ENCODE assay signal across 8 mouse cellular contexts in the genomic region with DNA sequence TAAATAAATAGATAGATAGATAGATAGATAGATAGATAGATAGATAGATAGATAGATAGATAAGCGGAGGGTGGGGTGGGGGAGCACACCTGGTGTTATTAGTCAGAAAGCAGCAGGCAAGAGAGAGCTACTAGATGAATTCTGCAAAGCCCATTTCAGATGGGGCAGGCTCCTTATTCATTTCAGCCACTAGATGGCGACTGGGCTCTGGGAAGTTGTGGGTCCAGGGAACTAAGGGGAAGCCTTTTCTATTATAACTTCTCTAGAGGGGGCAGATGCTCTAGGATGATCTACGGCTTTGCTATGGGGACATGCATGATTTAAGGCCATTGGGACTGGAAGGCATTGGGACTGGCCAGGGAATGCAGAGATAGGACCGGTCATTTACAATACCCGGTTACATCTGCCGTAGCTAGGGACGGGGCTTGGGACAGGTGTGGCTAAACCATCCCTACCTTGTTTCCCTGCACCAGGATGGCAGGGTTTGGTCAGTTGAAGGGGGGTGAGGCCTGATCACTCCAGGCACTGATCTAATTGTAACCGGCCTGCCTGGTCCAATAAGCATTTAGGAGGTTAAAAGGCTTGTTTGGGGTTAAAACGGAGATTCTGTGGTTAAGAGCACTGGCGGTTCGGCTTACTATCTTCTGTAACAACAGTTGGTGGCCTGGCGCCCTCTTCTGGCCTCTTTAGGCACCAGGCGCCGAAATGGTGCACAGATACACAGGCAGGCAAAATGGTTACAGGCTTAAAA. TPM values are rescaled to one million over a fixed set of nuclear protein-coding genes. Genes with fewer than 3 reads are reported as not detected.
DNase-seq lines count a peak whose midpoint lies in the region; ATAC-seq and TF ChIP-seq lines count a peak whose summit lies in the region.

No protein-coding gene starts in this region.

- peak; percentile 78 for DNase-seq in right cerebral cortex, postnatal 4 days
- DNase-seq in right cerebral cortex, postnatal 25 days = no peak
- peak; percentile 78 for DNase-seq in thymus, postnatal 0 days (ENCODE audit: low spot score)

- H3K36me3 ChIP-seq in hindbrain, embryonic 15.5 days = no peaks in the 10 kb centered on the region
- H3K36me3 ChIP-seq in limb, embryonic 15.5 days = no peaks in the 10 kb centered on the region
- no peaks in the 10 kb centered on the region for H3K36me3 ChIP-seq in midbrain, embryonic 16.5 days (ENCODE audit: control insufficient read depth, insufficient read depth, low read length)

- H3K4me2 ChIP-seq in hindbrain, embryonic 15.5 days = peak overlapping the region; percentile 40
- 0 out of 2 replicates have a peak overlapping the region, but pooled peaks have one; percentile 10 for H3K4me2 ChIP-seq in limb, embryonic 15.5 days
- H3K4me2 ChIP-seq in midbrain, embryonic 16.5 days (ENCODE audit: low read length) = peak overlapping the region; percentile 39

- H3K9me3 ChIP-seq in hindbrain, embryonic 15.5 days = no peaks in the 10 kb centered on the region
- H3K9me3 ChIP-seq in limb, embryonic 15.5 days = no peaks in the 10 kb centered on the region
- H3K9me3 ChIP-seq in midbrain, embryonic 16.5 days (replicated peaks; ENCODE audit: control insufficient read depth, low read length, poor library complexity, severe bottlenecking) = no peaks in the 10 kb centered on the region

- H3K27me3 ChIP-seq in hindbrain, embryonic 15.5 days = 0 out of 2 replicates have a peak, but pooled peaks cover 5% of the 10 kb centered on the region
- H3K27me3 ChIP-seq in limb, embryonic 15.5 days = peaks cover 10% of the 10 kb centered on the region; the same call in 1 of the 2 replicates
- peaks cover 2% of the 10 kb centered on the region; the same call in 1 of the 2 replicates for H3K27me3 ChIP-seq in midbrain, embryonic 16.5 days (ENCODE audit: control insufficient read depth, insufficient read depth, low read depth, low read length)

- WGBS in bone marrow, adult 2 months = 14% methylated on average over 14 of the region's 14 CpGs
- 11% methylated on average over 14 of the region's 14 CpGs for WGBS in hindbrain, embryonic 15.5 days
- WGBS in limb, embryonic 15.5 days = 11% methylated on average over 14 of the region's 14 CpGs
- 12% methylated on average over 14 of the region's 14 CpGs for WGBS in midbrain, embryonic 16.5 days

- no peak overlapping the region for H3K27ac ChIP-seq in bone marrow, adult 2 months (ENCODE audit: control insufficient read depth, insufficient read depth, low read depth, low read length, poor library complexity)
- H3K27ac ChIP-seq in hindbrain, embryonic 15.5 days (replicated peaks) = no peak overlapping the region
- H3K27ac ChIP-seq in limb, embryonic 15.5 days = no peak overlapping the region
- no peak overlapping the region for H3K27ac ChIP-seq in midbrain, embryonic 16.5 days (ENCODE audit: low read length)

- no peak for TF ChIP-seq POLR2A in bone marrow, adult 2 months (IDR thresholded peaks at IDR 0.05; ENCODE audit: borderline replicate concordance, control insufficient read depth, low read depth, low read length)

- H3K4me3 ChIP-seq in bone marrow, adult 2 months (replicated peaks; ENCODE audit: control insufficient read depth, low read depth, low read length) = no peak overlapping the region
- H3K4me3 ChIP-seq in hindbrain, embryonic 15.5 days = no peak overlapping the region
- 0 out of 2 replicates have a peak overlapping the region, but pooled peaks have one; percentile 3 for H3K4me3 ChIP-seq in limb, embryonic 15.5 days
- no peak overlapping the region for H3K4me3 ChIP-seq in midbrain, embryonic 16.5 days (ENCODE audit: low read depth, low read length)

- ATAC-seq in erythroid progenitor cell, adult 5-6 weeks (replicated peaks; ENCODE audit: low FRiP score, poor library complexity, severe bottlenecking) = peak; percentile 75
- ATAC-seq in hindbrain, embryonic 15.5 days (ENCODE audit: low FRiP score, low read depth) = peak; percentile 71
- no peak for ATAC-seq in limb, embryonic 15.5 days (ENCODE audit: insufficient number of reproducible peaks, low FRiP score, low TSS enrichment, low read depth)
- ATAC-seq in midbrain, embryonic 16.5 days = peak; percentile 70

- H3K4me1 ChIP-seq in bone marrow, adult 2 months (ENCODE audit: control insufficient read depth, insufficient read depth, low read length) = no peaks in the 10 kb centered on the region; the same call in 1 of the 2 replicates
- no peaks in the 10 kb centered on the region; the same call in 1 of the 2 replicates for H3K4me1 ChIP-seq in hindbrain, embryonic 15.5 days (replicated peaks)
- peaks cover 11% of the 10 kb centered on the region; the same call in 1 of the 2 replicates for H3K4me1 ChIP-seq in limb, embryonic 15.5 days
- H3K4me1 ChIP-seq in midbrain, embryonic 16.5 days (ENCODE audit: control insufficient read depth, insufficient read depth, low read length) = no peaks in the 10 kb centered on the region

- H3K9ac ChIP-seq in hindbrain, embryonic 15.5 days = no peak overlapping the region
- no peak overlapping the region for H3K9ac ChIP-seq in limb, embryonic 15.5 days
- H3K9ac ChIP-seq in midbrain, embryonic 16.5 days (ENCODE audit: low read depth, low read length) = no peak overlapping the region

- peak; percentile 65 for TF ChIP-seq CTCF in bone marrow, adult 2 months (IDR thresholded peaks at IDR 0.05; ENCODE audit: control insufficient read depth, insufficient read depth, low read length)

RNA-seq across cellular contexts. Expression of a gene that starts 7.2 kb away (rescaled TPM):
- polyA plus RNA-seq in bone marrow, adult 2 months (2011; ENCODE audit: insufficient read depth, insufficient read length, low replicate concordance, missing spikeins) = 0.74 and 1.4 TPM in 2 replicates
- total RNA-seq in erythroid progenitor cell, adult 5-6 weeks (2015; ENCODE audit: low replicate concordance) = not detected in 2 replicates
- not detected in 2 replicates for total RNA-seq in erythroid progenitor cell, adult 5-6 weeks (2017; ENCODE audit: low replicate concordance)
- polyA plus RNA-seq in hindbrain, embryonic 15.5 days (2015; fragmentation: Nextera tagmentation; extraction: Ambion mirVana) = 1.1 and 1.4 TPM in 2 replicates
- polyA plus RNA-seq in limb, embryonic 15.5 days (2015; fragmentation: Nextera tagmentation; extraction: Ambion mirVana) = 0.12 TPM in 2 replicates
- polyA plus RNA-seq in midbrain, embryonic 16.5 days (2015; fragmentation: Nextera tagmentation; extraction: Ambion mirVana) = 2.3 and 2.8 TPM in 2 replicates
- polyA plus RNA-seq in thymus, postnatal 0 days (2015; fragmentation: Nextera tagmentation; extraction: Ambion mirVana) = 0.04 TPM in 2 replicates

RNA-seq across cellular contexts. Expression of a gene that starts 45.9 kb away (rescaled TPM):
- polyA plus RNA-seq in bone marrow, adult 2 months (2011; ENCODE audit: insufficient read depth, insufficient read length, low replicate concordance, missing spikeins) = 11.7 and 19.7 TPM in 2 replicates
- 13.8 and 15.1 TPM in 2 replicates for total RNA-seq in erythroid progenitor cell, adult 5-6 weeks (2015; ENCODE audit: low replicate concordance)
- total RNA-seq in erythroid progenitor cell, adult 5-6 weeks (2017; ENCODE audit: low replicate concordance) = 7.0 and 17.5 TPM in 2 replicates
- 204 and 212 TPM in 2 replicates for polyA plus RNA-seq in hindbrain, embryonic 15.5 days (2015; fragmentation: Nextera tagmentation; extraction: Ambion mirVana)
- 171 and 176 TPM in 2 replicates for polyA plus RNA-seq in limb, embryonic 15.5 days (2015; fragmentation: Nextera tagmentation; extraction: Ambion mirVana)
- polyA plus RNA-seq in midbrain, embryonic 16.5 days (2015; fragmentation: Nextera tagmentation; extraction: Ambion mirVana) = 214 and 221 TPM in 2 replicates
- 127 and 139 TPM in 2 replicates for polyA plus RNA-seq in thymus, postnatal 0 days (2015; fragmentation: Nextera tagmentation; extraction: Ambion mirVana)
